Mouse (Mus musculus) liver, postnatal 0 days (tissue): ENCODE data around the gene Pbld1.

Experiments used
- CTCF ChIP-seq: sonication (generic); IDR thresholded peaks from 2 replicates; pipeline ENCODE4 v1.5.1; 2016; ENCODE audit warnings: antibody characterized with exemption, low read depth
- EP300 ChIP-seq: IDR thresholded peaks from 2 replicates; pipeline ENCODE4 v1.6.1; 2016; ENCODE audit warnings: antibody characterized with exemption, low read depth, mild to moderate bottlenecking

DNA sequence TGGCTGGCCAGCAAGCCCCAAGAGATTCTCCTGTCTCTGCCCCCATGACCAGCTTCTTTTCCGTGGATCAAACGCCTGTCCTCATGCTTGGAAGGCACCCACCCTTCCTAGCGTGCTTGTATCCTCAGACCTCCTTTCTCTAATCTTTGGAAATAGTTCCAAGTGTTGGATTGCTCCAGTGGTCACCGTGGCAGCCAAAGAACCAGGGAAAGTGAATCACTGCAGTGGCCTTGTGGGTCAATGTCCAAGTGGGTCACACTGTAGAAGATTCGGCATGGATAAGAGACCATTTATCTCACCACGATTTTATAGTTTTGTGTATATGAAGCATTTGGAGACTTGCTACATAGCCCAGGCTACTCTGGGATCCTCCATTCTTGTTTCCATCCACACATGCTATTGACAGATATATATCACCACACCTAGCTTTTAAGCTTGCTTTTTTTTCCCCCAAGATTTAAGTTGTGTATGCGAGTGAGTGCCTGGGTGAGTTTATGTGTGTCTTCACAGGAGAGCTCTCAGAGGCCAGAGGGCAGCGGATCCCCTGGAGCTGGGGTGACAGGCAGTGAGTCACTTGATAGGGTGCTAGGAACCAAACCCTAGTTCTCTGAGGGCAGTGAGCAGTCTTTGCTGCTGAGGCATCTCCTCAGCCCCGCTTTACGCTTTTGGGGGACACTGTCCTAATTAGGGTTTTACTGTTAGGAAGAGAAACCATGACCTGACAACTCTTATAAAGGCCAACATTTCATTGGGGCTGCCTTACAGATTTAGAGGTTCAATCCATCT is 32.4 kb upstream of the Pbld1 start:
- TF ChIP-seq CTCF (no peak), EP300 (no peak)
